Mouse (Mus musculus) cerebellum, adult 2 months (tissue): Measurements from ENCODE around the gene Txndc11. TPM values are rescaled to one million over a fixed set of nuclear protein-coding genes. Genes with fewer than 3 reads are reported as not detected.

Experiments
- DNase-seq, 2 experiments: peaks; one replicate each; pipeline ENCODE4 v3.0.0; 2021
- H3K27ac ChIP-seq: fragments of 200-500 bp; 2 replicates; pipeline ENCODE4 v1.5.1; 2012; ENCODE audit warnings: low read length, control low read depth, inconsistent platforms; ENCODE audit not compliant: insufficient read depth
- H3K27me3 ChIP-seq: fragments of 200-500 bp; 2 replicates; pipeline ENCODE4 v1.6.1; 2012; ENCODE audit warnings: inconsistent platforms, mild to moderate bottlenecking, low read length, moderate library complexity; ENCODE audit not compliant: control insufficient read depth, insufficient read depth
- H3K4me1 ChIP-seq: fragments of 200-500 bp; 2 replicates; pipeline ENCODE4 v1.6.1; 2011; ENCODE audit warnings: low read length; ENCODE audit not compliant: control insufficient read depth, insufficient read depth
- H3K4me3 ChIP-seq: fragments of 200-500 bp; replicated peaks from 2 replicates; pipeline ENCODE3; 2011; ENCODE audit warnings: mild to moderate bottlenecking, low read depth, low read length, control low read depth; ENCODE audit not compliant: insufficient read depth
- CTCF ChIP-seq: fragments of 200-500 bp; IDR thresholded peaks from 2 replicates; pipeline ENCODE4 v1.5.1; 2011; ENCODE audit warnings: low read depth, mild to moderate bottlenecking, control low read depth, low read length, moderate library complexity, borderline replicate concordance; ENCODE audit not compliant: insufficient read depth
- POLR2A ChIP-seq: fragments of 200-500 bp; IDR thresholded peaks from 2 replicates; pipeline ENCODE4 v1.6.1; 2011; ENCODE audit warnings: low read length, control low read depth, borderline replicate concordance; ENCODE audit not compliant: insufficient read depth
- WGBS: fragments of 180-500 bp; shearing (Covaris S2); methylation state at CpG from one replicate; pipeline ENCODE4 v1.1.7; 2018; 5-methylcytosine and 5-hydroxymethylcytosine counted together
- polyA plus RNA-seq: library from polyadenylated mRNA; depleted of rRNA; stranded (reverse); fragments of >200 nt; gene quantifications from 2 replicates; pipeline ENCODE4 v1.2.3, GENCODE M21; 2012; rRNA removed

Gene Txndc11
- polyA plus RNA-seq, result 34.5 and 34.8 TPM in 2 replicates

GRCm38 (mm10) chr16:11134348-11135344 lies at the start of gene Txndc11:
Txndc11 (minus strand) TSS chr16:11134650.
- Histone ChIP-seq H3K27me3 (no peaks in the 10 kb centered on the region), H3K4me1 (peaks cover 3% of the 10 kb centered on the region; the same call in 1 of the 2 replicates), H3K27ac (peak within 1 kb of the TSS; percentile 81), H3K4me3 (peak within 1 kb of the TSS; percentile 64)
- WGBS, result under 1% methylated on average over 80 of the region's 80 CpGs
- TF ChIP-seq CTCF (no peak), POLR2A (peak; percentile 91)
- DNase-seq, result peak; percentile 99 to 100

GRCm38 (mm10) chr16:11177404-11177803 lies 43.0 kb upstream of the Txndc11 start:
- Histone ChIP-seq H3K4me3 (no peak overlapping the region), H3K27ac (no peak overlapping the region), H3K27me3 (no peaks in the 10 kb centered on the region), H3K4me1 (peaks cover 3% of the 10 kb centered on the region; the same call in 1 of the 2 replicates)
- no peak for DNase-seq
- WGBS, result 82% methylated on average over 2 of the region's 2 CpGs
- no peak for TF ChIP-seq CTCF
- no peak for TF ChIP-seq POLR2A

GRCm38 (mm10) chr16:11176884-11177244 lies 42.4 kb upstream of the Txndc11 start:
- Histone ChIP-seq H3K4me3 (peak overlapping the region; percentile 83), H3K27ac (peak overlapping the region; percentile 34; the same call in 1 of the 2 replicates), H3K4me1 (peaks cover 3% of the 10 kb centered on the region; the same call in 1 of the 2 replicates), H3K27me3 (no peaks in the 10 kb centered on the region)
- TF ChIP-seq CTCF (no peak), POLR2A (no peak)
- no peak for DNase-seq
- 3% methylated on average over 4 of the region's 4 CpGs for WGBS

GRCm38 (mm10) chr16:11176208-11176883 lies 41.9 kb upstream of the Txndc11 start, which contains the start of gene Zc3h7a:
Zc3h7a (minus strand) TSS chr16:11176393.
- DNase-seq, result peak; percentile 91 to 93
- no peaks in the 10 kb centered on the region for H3K27me3 ChIP-seq
- TF ChIP-seq POLR2A, result peak; percentile 74; the same call in 1 of the 2 replicates
- peak; percentile 63; the same call in 1 of the 2 replicates for TF ChIP-seq CTCF
- under 1% methylated on average over 56 of the region's 57 CpGs for WGBS
- peaks cover 3% of the 10 kb centered on the region; the same call in 1 of the 2 replicates for H3K4me1 ChIP-seq
- H3K27ac ChIP-seq, result peak within 1 kb of the TSS; percentile 77
- peak within 1 kb of the TSS; percentile 83 for H3K4me3 ChIP-seq

GRCm38 (mm10) chr16:11175489-11176207 lies 41.2 kb upstream of the Txndc11 start:
- TF ChIP-seq CTCF (no peak), POLR2A (no peak)
- H3K4me3 ChIP-seq, result peak overlapping the region; percentile 83
- peak overlapping the region; percentile 77 for H3K27ac ChIP-seq
- under 1% methylated on average over 72 of the region's 72 CpGs for WGBS
- peak in 1 of 2 experiments; percentile 55 for DNase-seq
- no peaks in the 10 kb centered on the region for H3K27me3 ChIP-seq
- peaks cover 3% of the 10 kb centered on the region; the same call in 1 of the 2 replicates for H3K4me1 ChIP-seq

GRCm38 (mm10) chr16:11175100-11175488 lies 40.6 kb upstream of the Txndc11 start:
- peak overlapping the region; percentile 83 for H3K4me3 ChIP-seq
- TF ChIP-seq POLR2A (no peak), CTCF (no peak)
- 3% methylated on average over 9 of the region's 9 CpGs for WGBS
- H3K27me3 ChIP-seq, result no peaks in the 10 kb centered on the region
- no peak for DNase-seq
- peak overlapping the region; percentile 77; the same call in 1 of the 2 replicates for H3K27ac ChIP-seq
- H3K4me1 ChIP-seq, result peaks cover 3% of the 10 kb centered on the region; the same call in 1 of the 2 replicates

GRCm38 (mm10) chr16:11174671-11175081 lies 40.2 kb upstream of the Txndc11 start:
- peak; percentile 39 to 45 for DNase-seq
- Histone ChIP-seq H3K27me3 (no peaks in the 10 kb centered on the region), H3K4me3 (peak overlapping the region; percentile 83), H3K4me1 (peaks cover 3% of the 10 kb centered on the region; the same call in 1 of the 2 replicates), H3K27ac (no peak overlapping the region)
- TF ChIP-seq POLR2A (no peak), CTCF (peak; percentile 21; the same call in 1 of the 2 replicates)
- WGBS, result 3% methylated on average over 10 of the region's 10 CpGs
